Mouse (Mus musculus) v-Abl transformed pro-B cells (cell line): ENCODE data around the gene Tnr.
"Not testable (repeated sequence)": the region's sequence is repeated elsewhere in the genome, so short reads cannot be mapped to it uniquely, and the experiment has no call there.

Experiments used
- in situ Hi-C, 2 experiments: fragments of 400-800 bp; cut with MboI; formaldehyde crosslinking; loops; one replicate each; pipeline ENCODE4 v1.15.1; 2025; ENCODE audit not compliant: unreplicated experiment in 2 of 2

The Tnr gene

GRCm38 (mm10) chr1:159920571-159920970 lies 397.0 kb downstream of the Tnr start:
- in situ Hi-C loops = loop anchor here in 1 of 2 experiments (25.0 kb wide), 1 partner anchor 467 kb away; no protein-coding TSS in a partner anchor

GRCm38 (mm10) chr1:159923010-159923409 lies 399.4 kb downstream of the Tnr start:
- in situ Hi-C loops = loop anchor here in 1 of 2 experiments (25.0 kb wide), 1 partner anchor 464 kb away; no protein-coding TSS in a partner anchor

DNA sequence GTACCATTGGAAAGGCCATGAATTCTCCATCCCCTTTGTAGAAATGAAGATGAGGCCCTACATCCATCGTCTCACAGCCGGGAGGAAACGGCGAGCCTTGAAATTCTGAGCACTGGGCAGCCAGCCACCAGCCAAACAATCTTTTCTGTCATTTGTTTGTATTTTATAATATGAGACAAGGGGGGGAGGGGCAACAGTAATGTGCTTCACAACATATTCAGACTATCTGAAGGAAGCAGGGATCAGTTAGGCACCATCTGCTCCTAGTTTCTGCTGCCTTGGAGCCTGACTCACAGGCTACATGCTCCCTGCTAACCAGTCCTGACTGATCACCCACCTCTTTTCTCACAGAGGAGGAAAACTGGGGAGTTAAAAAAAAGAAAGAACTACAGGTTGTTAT lies 400.5 kb downstream of the Tnr start:
- in situ Hi-C loops = loop anchor here in 1 of 2 experiments (25.0 kb wide), 1 partner anchor 463 kb away; no protein-coding TSS in a partner anchor

DNA sequence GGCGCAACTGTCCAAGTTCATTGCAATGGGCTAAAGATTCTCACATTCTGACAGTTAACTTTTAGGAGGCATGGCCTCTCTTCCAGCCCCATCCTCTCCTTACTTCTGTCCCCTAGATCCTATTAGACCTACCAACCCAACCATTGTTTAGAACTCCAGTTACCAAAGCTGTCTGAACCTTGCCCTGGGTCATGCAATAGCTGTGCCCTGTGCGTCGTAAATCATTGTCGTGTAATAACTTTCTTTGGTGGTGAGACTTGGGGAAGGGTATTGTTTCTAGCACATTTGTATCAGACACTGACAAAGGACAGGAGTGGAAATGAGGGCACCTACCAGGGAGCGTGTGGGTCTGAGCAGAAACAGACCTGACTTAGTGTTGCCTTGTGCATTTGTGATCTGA lies 401.1 kb downstream of the Tnr start:
- in situ Hi-C loops = loop anchor here in 1 of 2 experiments (25.0 kb wide), 1 partner anchor 463 kb away; no protein-coding TSS in a partner anchor

GRCm38 (mm10) chr1:159928681-159929335 lies 405.2 kb downstream of the Tnr start:
- in situ Hi-C loops = no loop called here

GRCm38 (mm10) chr1:159932092-159932491 lies 408.5 kb downstream of the Tnr start:
- in situ Hi-C loops = no loop called here

DNA sequence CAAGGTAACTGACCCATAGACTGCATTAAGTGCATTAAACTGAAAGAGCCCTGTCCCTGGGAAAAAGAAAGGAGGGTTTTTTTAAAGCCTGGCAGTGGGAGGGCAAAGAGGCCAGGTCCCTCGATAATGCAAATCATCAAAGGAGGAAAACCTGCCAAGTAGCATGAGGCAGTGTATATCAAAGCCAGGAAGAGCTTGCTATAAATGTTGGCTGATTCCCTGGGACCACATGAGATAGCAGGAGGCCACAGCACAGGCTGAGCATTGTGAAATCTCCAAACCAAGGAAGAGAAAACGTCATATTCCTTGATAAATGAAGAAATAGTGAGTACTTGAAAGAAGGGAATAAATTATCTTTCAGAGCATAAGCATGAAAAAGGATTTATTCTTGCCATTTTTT lies 409.0 kb downstream of the Tnr start:
- in situ Hi-C loops = no loop called here

DNA sequence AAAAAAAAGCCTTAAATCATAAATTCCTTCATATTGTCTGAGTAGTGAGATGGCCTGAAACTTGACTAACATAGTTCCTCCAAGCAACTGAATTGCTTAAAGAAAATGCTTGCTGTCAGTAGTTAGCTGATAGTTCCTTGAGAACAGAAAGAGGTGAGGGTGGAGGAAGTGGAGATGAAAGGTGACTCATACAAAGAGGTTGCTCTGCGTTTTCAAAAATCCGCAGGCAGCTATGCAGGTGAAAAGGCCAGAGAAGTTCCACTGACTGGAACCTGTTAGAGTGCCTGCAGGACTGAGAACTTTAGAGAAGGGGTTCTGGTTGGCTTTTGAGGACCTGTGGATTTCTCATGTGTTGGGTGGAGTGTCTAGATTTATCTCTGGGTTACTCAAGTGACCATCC lies 414.9 kb downstream of the Tnr start:
- in situ Hi-C loops = no loop called here

DNA sequence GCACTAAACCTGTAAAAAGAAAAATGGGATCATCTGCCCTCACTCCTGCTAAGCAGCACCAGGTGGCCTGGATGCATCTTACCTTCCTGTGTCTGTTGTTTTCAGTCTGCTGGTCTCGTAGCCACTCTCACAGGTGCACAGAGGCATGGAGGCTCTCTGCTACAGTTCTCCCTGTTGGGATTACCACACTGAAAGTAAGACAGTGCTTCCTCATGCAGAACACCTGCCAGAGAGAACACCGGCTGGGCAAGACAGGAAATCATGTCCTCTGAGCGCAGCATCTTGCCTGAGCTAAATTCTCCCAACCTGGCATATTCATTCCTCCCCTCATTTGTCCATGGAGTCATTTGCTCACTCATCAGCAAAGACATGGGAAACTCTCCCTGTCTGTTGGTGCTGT lies 415.8 kb downstream of the Tnr start:
- in situ Hi-C loops = no loop called here

- in situ Hi-C loops = loop anchor here (5.0 kb wide), 2 partner anchors 44 to 94 kb away; no protein-coding TSS in a partner anchor
Measured at GRCm38 (mm10) chr1:159953526-159953925, 430.0 kb downstream of the Tnr start.

GRCm38 (mm10) chr1:159963351-159963750 lies 439.8 kb downstream of the Tnr start:
- in situ Hi-C loops = no loop called here

- in situ Hi-C loops = not testable (repeated sequence)
Measured at GRCm38 (mm10) chr1:159966286-159966685, 442.7 kb downstream of the Tnr start.

- in situ Hi-C loops = no loop called here
Measured at GRCm38 (mm10) chr1:159968395-159968794, 444.8 kb downstream of the Tnr start.

- in situ Hi-C loops = no loop called here
Measured at GRCm38 (mm10) chr1:159977786-159978185, 454.2 kb downstream of the Tnr start.

DNA sequence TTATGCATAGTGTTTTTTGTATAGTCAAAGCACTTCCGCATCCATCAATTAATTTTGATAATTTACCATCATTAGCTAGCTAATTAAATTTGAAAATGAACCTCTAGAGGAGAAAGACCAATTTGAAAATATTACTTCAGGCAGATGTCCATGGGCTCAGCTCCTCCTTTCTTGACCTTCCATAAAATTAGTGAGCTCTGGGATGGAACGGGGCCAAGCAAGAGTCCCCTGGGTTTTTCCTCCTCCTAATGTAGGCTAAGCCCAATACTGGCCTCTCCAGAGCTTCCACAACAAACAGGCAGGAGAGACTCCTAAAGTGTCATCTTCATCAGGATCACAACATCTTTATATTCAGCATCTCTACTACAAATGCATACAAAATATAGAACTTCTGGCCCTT lies 455.5 kb downstream of the Tnr start:
- in situ Hi-C loops = no loop called here

GRCm38 (mm10) chr1:159980355-159980754 lies 456.8 kb downstream of the Tnr start:
- in situ Hi-C loops = loop anchor here in 1 of 2 experiments (5.0 kb wide), 1 partner anchor 33 kb away; no protein-coding TSS in a partner anchor
